ENCODE assay signal across 8 mouse cellular contexts in genomic region chr6:38298246-38298635, GRCm38 (mm10). TPM values are rescaled to one million over a fixed set of nuclear protein-coding genes. Genes with fewer than 3 reads are reported as not detected.
A peak's percentile ranks its signal among the peaks of the same experiment; 100 is the strongest.
DNase-seq lines count a peak whose midpoint lies in the region; ATAC-seq lines count a peak whose summit lies in the region.

No protein-coding gene starts in this region.

- H3K4me2 ChIP-seq in heart, embryonic 14.5 days (ENCODE audit: low read length): peak overlapping the region; percentile 85
- H3K4me2 ChIP-seq in limb, embryonic 13.5 days (replicated peaks): peak overlapping the region; percentile 73
- peak overlapping the region; percentile 68 for H3K4me2 ChIP-seq in neural tube, embryonic 12.5 days (replicated peaks)

- peaks cover 38% of the 10 kb centered on the region for H3K36me3 ChIP-seq in heart, embryonic 14.5 days (ENCODE audit: control insufficient read depth, insufficient read depth, low read length)
- H3K36me3 ChIP-seq in limb, embryonic 13.5 days: peaks cover 36% of the 10 kb centered on the region
- peaks cover 33% of the 10 kb centered on the region for H3K36me3 ChIP-seq in neural tube, embryonic 12.5 days

- WGBS in heart, embryonic 14.5 days: under 1% methylated on average over 10 of the region's 10 CpGs
- WGBS in limb, embryonic 13.5 days: under 1% methylated on average over 10 of the region's 10 CpGs
- under 1% methylated on average over 10 of the region's 10 CpGs for WGBS in neural tube, embryonic 12.5 days

- H3K27ac ChIP-seq in heart, embryonic 14.5 days (replicated peaks in 1 of 2; ENCODE audit: control insufficient read depth in 1 of 2, insufficient read depth in 1 of 2, low read depth in 2 of 2, low read length in 2 of 2): peak overlapping the region; percentile 88 to 94
- H3K27ac ChIP-seq in limb, embryonic 13.5 days: peak overlapping the region; percentile 97
- peak overlapping the region; percentile 90 for H3K27ac ChIP-seq in neural tube, embryonic 12.5 days

- DNase-seq in kidney, adult 18-20 months: peak; percentile 7
- no peak for DNase-seq in kidney, postnatal 25 days
- peak; percentile 32 for DNase-seq in ES-CJ7 (ENCODE audit: low read depth, low spot score)
- DNase-seq in cerebellum, postnatal 10 days: peak; percentile 49 to 52
- no peak for DNase-seq in T-cell, adult 2 months (ENCODE audit: low spot score)

- H3K9me3 ChIP-seq in heart, embryonic 14.5 days (ENCODE audit: control insufficient read depth, low read length): peaks cover 5% of the 10 kb centered on the region; the same call in 1 of the 2 replicates
- H3K9me3 ChIP-seq in limb, embryonic 13.5 days: no peaks in the 10 kb centered on the region
- H3K9me3 ChIP-seq in neural tube, embryonic 12.5 days: peaks cover 3% of the 10 kb centered on the region; the same call in 1 of the 2 replicates

- peaks cover 3 to 10% of the 10 kb centered on the region in 2 experiments for H3K4me1 ChIP-seq in heart, embryonic 14.5 days (ENCODE audit: control insufficient read depth in 2 of 2, insufficient read depth in 2 of 2, low read length in 2 of 2)
- H3K4me1 ChIP-seq in limb, embryonic 13.5 days: peaks cover 14% of the 10 kb centered on the region
- peaks cover 9% of the 10 kb centered on the region for H3K4me1 ChIP-seq in neural tube, embryonic 12.5 days

- H3K27me3 ChIP-seq in heart, embryonic 14.5 days (ENCODE audit: control insufficient read depth, insufficient read depth, low read length): no peaks in the 10 kb centered on the region
- no peaks in the 10 kb centered on the region for H3K27me3 ChIP-seq in limb, embryonic 13.5 days
- no peaks in the 10 kb centered on the region for H3K27me3 ChIP-seq in neural tube, embryonic 12.5 days (replicated peaks)

- H3K9ac ChIP-seq in heart, embryonic 14.5 days (ENCODE audit: low read length): peak overlapping the region; percentile 92
- peak overlapping the region; percentile 99 for H3K9ac ChIP-seq in limb, embryonic 13.5 days
- H3K9ac ChIP-seq in neural tube, embryonic 12.5 days: peak overlapping the region; percentile 94

- H3K4me3 ChIP-seq in heart, embryonic 14.5 days (ENCODE audit: control insufficient read depth in 1 of 2, insufficient read depth in 1 of 2, low read depth in 1 of 2, low read length in 2 of 2): peak overlapping the region; percentile 74 to 84
- peak overlapping the region; percentile 83 for H3K4me3 ChIP-seq in limb, embryonic 13.5 days
- H3K4me3 ChIP-seq in neural tube, embryonic 12.5 days: peak overlapping the region; percentile 77

- no peak for ATAC-seq in heart, embryonic 14.5 days (ENCODE audit: insufficient number of reproducible peaks, insufficient read depth, low FRiP score, low read depth)
- ATAC-seq in limb, embryonic 13.5 days (ENCODE audit: low FRiP score, low read depth): peak; percentile 38; the same call in 1 of the 2 replicates
- ATAC-seq in neural tube, embryonic 12.5 days (ENCODE audit: low FRiP score, low read depth): peak; percentile 65

RNA-seq across cellular contexts. Expression of gene Zc3hav1l, which starts 0.8 kb away (rescaled TPM):
- 8.7 and 9.3 TPM in 2 replicates for polyA plus RNA-seq in heart, embryonic 14.5 days (2014; fragmentation: Nextera tagmentation; extraction: Ambion mirVana)
- polyA plus RNA-seq in limb, embryonic 13.5 days (2015; fragmentation: Nextera tagmentation; extraction: Ambion mirVana): 13.9 and 15.0 TPM in 2 replicates
- polyA plus RNA-seq in neural tube, embryonic 12.5 days (2016; fragmentation: Nextera tagmentation; extraction: Ambion mirVana): 12.9 and 14.9 TPM in 2 replicates

RNA-seq across cellular contexts. Expression of gene D630045J12Rik, which starts 44.4 kb away (rescaled TPM):
- polyA plus RNA-seq in heart, embryonic 14.5 days (2014; fragmentation: Nextera tagmentation; extraction: Ambion mirVana): 1.9 and 2.3 TPM in 2 replicates
- 8.1 and 8.2 TPM in 2 replicates for polyA plus RNA-seq in limb, embryonic 13.5 days (2015; fragmentation: Nextera tagmentation; extraction: Ambion mirVana)
- 12.4 and 13.3 TPM in 2 replicates for polyA plus RNA-seq in neural tube, embryonic 12.5 days (2016; fragmentation: Nextera tagmentation; extraction: Ambion mirVana)

RNA-seq across cellular contexts. Expression of gene Zc3hav1, which starts 56.2 kb away (rescaled TPM):
- polyA plus RNA-seq in heart, embryonic 14.5 days (2014; fragmentation: Nextera tagmentation; extraction: Ambion mirVana): 7.2 and 9.1 TPM in 2 replicates
- polyA plus RNA-seq in limb, embryonic 13.5 days (2015; fragmentation: Nextera tagmentation; extraction: Ambion mirVana): 2.9 and 3.3 TPM in 2 replicates
- polyA plus RNA-seq in neural tube, embryonic 12.5 days (2016; fragmentation: Nextera tagmentation; extraction: Ambion mirVana): 1.8 and 2.0 TPM in 2 replicates

Comparison
In these comparisons a context has a peak if more than half of its experiments do, and no peak if none do; other contexts are left out.
1. DNase-seq: peak in kidney, adult 18-20 months (single experiment), ES-CJ7 (single experiment) and cerebellum, postnatal 10 days (2 of 2); none in kidney, postnatal 25 days (0 of 2) and T-cell, adult 2 months (single experiment).
2. Peak in every context shown above with its lines, with median percentiles within 50 percentile points of each other: H3K27ac ChIP-seq, H3K4me2 ChIP-seq, H3K4me3 ChIP-seq and H3K9ac ChIP-seq.